Mouse (Mus musculus) induced T-regulatory cell, adult 2 months (primary cell): ENCODE results near the gene Dusp6.

Source experiments
- DNase-seq: peaks from one replicate; pipeline ENCODE4 v3.0.0-alpha.2; 2012; ENCODE audit warnings: low read depth

The Dusp6 gene

GRCm38 (mm10) chr10:99246797-99247508 is 16.1 kb upstream of the Dusp6 start:
- no peak for DNase-seq

DNA sequence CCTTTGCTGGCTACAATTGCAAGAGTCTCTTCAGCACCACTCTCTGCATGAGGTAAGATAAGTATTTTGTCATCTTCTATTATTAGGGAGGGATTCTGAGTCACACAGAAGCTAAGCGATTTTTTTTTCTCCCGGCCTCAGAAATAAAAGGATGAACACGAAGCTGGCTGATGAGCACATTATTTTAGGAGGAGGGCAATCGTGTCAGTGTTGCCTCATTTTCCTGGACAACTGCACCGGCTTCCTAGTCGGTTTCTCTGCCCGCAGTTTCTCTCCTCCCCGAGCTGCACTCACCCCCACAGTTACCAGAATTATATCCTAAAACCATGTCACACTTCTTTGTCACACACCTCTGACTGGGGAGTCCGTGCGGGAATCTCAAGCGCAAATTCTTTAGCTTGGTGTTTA is 12.2 kb upstream of the Dusp6 start:
- no peak for DNase-seq

DNA sequence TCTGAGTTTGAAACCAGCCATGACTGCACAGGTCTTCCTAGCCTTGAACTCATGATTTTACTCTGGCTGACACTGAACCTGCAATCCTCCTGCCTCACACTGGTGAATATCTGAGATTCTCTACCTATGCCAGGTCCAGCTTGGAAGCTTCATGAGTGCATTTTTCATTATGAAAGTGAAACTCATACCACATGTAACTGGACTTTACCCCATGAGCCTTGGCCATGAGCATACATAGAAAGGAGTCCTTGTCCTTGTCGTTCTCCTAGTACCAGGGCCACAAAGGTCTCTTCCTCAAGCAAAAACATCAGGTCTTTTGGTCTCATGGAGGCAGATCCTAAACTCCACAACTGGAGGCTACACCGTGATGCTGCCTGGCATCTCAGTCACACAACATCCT is 9.6 kb upstream of the Dusp6 start:
- no peak for DNase-seq

DNA sequence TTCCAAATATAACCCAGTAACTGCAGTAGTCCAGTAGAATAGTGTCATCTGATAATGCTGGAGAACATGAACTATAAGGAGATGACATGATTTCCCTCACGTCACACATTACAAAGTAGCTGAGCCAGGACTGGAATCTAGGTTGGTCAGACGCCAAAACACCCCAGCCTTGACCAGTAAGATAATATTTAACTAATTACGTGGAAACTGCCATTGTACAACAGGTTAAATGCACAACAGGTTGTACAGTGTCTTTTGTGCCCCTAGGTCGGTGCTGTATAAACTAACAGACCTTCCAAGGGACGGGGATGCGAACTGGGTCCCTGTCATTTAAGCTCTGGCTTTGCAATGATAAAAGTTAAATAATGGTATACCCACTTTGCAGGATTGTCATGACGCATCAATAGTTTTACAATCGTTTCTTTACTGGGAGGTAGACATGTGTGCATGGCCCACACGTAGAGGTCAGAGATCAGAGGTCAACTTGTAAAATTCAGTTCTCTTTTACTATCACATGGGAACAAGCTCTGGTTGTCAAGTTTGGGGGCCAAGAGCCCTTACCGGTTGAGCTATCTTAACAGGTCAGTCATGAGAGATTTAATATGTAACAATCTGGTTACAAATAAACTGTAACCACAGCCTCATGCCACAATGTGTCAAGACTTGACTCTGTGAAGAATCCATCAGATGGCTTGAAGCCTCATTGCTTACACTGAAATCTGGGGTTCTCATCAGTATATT is 7.0 kb upstream of the Dusp6 start:
- no peak for DNase-seq

DNA sequence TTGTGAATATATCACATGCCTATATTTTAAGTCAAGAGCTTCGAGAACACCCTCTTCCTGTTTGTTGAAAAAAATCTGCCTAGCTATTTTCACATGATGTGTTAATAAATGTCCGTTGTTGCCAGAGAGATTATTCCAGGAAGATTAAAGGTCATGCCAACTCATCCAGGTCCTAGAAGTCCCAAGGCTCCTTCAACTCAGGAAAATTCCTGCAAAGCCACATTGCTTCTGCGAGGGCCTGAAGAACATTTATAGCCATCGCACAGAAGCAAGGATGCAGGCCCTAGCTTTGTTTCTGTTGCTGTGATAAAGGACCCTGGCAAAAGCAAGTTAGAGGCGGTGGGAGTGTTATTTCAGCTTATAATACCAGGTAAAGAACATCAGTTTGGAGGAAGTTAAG is 5.5 kb upstream of the Dusp6 start:
- DNase-seq = peak; percentile 17

DNA sequence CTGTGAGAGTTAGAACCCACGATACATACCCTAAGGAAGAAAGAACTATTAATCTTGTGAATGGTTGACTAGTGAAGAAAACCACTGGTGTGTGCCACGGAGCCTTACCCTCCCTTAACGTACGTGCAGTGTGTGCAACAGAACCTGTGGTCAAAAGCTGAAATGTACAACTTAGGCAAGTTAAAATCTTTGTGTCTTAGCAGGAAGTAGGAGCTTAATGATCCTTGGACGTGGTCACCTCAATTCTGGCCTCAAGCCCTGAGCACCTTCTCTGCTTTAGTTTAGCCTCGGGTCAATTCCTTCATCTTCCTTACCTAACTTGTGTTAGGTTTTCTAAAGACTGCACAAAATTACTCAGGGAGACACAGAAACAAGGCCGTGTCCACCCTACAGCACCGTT is 3.2 kb upstream of the Dusp6 start:
- DNase-seq = peak; percentile 9

DNA sequence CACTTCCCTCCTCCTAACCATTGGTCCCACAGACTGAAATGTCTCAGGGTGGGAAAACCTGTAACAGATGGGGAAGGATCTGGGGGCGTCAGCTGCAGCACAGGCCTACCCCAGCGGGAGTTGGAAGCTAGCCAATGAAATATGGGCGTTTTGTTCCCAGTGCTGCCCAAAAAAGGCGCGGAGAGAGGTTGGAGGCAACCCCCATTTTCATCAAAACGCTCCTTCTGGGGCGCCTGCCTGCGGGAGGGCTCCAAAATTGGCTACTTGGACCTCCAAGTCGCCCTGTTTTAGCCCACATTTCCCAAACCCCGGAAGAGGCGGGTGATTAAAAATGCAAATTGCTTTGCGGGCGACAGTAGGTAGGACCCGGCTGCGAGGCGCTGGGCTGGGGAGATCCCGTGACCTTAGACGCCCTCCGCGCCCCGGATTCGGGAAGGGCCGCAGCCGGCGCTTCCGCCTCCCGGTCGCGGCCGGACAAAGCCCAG is 1.8 kb upstream of the Dusp6 start:
- DNase-seq = no peak

DNA sequence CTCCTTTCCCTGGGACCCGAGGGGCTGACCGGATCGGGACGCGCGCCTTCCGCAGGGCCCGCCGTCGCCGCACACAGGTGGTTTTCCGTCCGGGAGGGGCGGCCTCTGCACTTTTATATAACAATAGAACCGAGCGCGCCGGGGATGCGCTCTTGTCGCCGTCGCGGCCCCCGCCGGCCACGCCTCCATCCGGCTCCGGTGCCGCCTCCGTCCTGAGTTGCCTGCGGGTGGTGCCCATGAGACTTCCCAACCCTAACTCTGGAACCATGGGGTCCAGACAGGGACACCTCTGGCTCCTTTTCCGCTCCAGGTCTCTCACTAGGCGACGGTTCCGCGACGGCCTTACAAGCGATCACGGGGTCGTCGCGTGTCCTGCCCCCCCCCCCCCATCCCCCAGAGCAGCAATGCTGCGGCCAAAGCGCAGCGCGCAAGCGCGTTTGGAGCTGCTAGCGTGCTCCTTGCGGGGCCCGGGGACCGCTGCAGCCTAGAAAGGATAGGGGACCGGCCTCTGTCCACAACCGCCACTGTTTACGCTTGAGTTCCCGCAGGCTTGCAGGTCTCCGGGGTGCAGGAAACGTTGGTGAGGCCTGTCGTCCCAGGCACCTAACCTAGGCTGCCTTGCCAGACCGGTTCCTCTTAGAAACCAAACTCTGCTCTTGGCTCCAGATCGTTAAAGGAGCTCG is 1.3 kb upstream of the Dusp6 start:
- peak; percentile 93 for DNase-seq

DNA sequence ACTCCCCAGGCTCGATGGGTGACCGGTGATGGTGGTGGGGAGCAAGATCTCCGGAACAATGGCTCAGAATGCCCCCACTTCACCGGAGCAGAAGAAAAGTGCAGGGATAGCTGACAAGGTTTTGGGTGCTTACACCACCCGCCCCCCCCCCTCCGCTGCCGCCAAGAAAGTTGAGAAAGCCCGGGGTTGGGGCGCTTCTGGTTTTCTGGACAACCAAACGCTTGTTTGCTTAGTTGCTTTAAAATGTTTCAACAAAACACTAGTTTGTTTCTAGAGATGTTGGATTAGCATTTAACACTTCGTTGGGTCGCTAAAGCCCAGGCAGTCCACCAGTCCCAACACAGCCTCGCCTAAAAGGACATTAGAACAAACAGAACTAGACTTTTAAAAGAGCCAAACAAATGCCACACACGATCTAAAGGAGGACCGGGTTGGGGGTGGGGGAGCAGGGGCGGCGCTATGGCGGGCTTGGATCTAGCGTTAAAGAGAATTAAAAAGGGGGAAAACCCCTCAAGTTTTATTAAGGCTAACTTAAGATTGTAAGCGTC is 638 bp upstream of the Dusp6 start:
- no peak for DNase-seq

GRCm38 (mm10) chr10:99263419-99264221 is 589 bp downstream of the Dusp6 start:
- DNase-seq = peak; percentile 69

DNA sequence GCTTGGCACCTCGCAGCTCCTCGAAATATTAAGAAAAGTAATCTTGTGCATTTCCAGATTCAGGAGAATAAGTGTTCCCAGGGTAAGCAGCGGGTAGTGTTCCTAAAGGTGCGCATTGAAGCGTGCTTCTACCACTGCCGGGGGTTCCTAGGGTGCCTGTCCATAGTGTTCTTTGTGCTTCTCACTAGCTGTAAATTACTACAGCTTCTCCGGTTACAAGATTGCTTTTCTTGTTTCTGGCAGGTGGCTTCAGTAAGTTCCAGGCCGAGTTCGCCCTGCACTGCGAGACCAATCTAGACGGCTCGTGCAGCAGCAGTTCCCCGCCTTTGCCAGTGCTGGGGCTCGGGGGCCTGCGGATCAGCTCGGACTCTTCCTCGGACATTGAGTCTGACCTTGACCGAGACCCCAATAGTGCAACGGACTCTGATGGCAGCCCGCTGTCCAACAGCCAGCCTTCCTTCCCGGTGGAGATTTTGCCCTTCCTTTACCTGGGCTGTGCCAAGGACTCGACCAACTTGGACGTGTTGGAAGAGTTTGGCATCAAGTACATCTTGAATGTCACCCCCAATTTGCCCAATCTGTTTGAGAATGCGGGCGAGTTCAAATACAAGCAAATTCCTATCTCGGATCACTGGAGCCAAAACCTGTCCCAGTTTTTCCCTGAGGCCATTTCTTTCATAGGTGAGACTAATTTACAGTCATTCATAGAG is 1.4 kb downstream of the Dusp6 start:
- DNase-seq = peak; percentile 41

DNA sequence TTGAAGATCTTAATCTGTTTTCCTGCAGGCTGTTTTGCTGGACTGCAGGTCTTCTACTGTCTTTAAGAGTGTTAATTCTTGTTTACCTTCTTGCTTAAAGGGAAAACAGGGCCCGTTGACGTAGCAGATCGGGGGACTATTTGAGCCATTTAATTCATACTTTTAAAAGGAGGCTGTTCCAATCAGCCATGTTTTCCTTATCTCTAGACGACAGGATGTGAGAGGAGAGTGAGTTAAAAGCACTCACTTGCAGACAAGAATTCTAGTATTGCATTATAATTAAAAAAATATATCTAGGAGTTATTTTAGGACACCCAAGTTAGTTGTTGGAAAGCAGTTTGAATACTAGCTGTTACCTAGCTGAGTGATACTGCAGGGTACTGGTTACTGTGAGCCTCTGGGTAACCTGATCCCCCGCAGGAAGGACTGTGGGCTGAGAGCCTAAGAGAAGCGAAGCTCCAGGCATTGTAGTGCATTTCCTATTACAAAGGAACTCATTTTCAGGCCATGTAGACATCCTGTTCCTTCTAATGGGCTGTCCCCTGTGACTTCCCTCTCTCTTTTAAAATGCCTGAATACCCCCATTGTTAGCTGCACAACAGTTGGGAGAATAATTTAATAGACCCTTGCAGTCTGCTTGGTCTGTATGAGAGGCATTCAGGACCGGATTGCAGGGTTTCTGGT is 2.1 kb downstream of the Dusp6 start:
- peak; percentile 51 for DNase-seq

DNA sequence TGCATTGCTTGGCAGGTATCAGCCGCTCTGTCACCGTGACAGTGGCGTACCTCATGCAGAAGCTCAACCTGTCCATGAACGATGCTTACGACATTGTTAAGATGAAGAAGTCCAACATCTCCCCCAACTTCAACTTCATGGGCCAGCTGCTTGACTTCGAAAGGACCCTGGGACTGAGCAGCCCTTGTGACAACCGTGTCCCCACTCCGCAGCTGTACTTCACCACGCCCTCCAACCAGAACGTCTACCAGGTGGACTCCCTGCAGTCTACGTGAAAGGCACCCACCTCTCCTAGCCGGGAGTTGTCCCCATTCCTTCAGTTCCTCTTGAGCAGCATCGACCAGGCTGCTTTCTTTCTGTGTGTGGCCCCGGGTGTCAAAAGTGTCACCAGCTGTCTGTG is 3.0 kb downstream of the Dusp6 start:
- no peak for DNase-seq

DNA sequence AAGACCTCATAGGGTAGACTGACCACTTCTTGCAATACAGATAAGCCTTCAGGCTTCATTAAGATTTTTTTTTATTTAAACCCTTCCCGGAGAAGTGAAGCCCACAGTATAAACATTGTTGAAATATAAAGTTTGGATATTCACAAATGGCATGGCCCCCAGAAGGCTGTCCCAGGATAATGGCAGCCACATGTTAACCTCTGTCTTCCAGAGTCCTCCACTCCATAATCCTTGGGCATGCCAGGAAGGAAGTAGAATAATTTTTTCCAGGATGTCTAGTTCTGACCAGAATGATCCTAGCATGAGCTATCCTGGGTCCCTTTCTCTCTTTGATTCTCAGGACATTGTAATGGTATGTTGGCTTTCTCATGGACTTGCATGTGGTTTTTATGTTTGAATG is 4.6 kb downstream of the Dusp6 start:
- DNase-seq = no peak

GRCm38 (mm10) chr10:99268421-99269300 is 5.6 kb downstream of the Dusp6 start:
- peak; percentile 76 for DNase-seq

- DNase-seq = no peak
Observed at GRCm38 (mm10) chr10:99269301-99269701, 6.3 kb downstream of the Dusp6 start.

GRCm38 (mm10) chr10:99269704-99270103 is 6.7 kb downstream of the Dusp6 start:
- no peak for DNase-seq

DNA sequence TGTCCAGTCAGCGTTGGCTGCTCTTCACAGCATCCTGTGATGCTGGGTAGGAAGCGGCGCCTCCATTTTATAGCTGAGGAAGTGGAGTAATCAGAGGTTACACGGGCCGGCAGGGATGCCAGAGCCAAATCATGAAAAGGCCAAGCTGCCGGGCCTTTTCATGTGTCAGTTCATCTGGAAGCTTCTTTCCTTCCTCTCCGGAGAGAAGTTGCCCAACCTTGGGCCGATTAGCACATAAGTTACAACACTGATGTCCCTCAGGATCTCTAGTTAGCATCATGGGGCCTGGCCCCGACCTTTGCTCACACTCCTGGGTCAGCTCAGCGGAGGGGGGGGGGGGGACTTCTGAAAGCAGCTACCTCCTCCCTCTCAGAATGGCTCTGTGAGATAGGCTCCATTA is 7.4 kb downstream of the Dusp6 start:
- DNase-seq = no peak

- DNase-seq = no peak
Observed at GRCm38 (mm10) chr10:99271016-99271415, 8.0 kb downstream of the Dusp6 start.

DNA sequence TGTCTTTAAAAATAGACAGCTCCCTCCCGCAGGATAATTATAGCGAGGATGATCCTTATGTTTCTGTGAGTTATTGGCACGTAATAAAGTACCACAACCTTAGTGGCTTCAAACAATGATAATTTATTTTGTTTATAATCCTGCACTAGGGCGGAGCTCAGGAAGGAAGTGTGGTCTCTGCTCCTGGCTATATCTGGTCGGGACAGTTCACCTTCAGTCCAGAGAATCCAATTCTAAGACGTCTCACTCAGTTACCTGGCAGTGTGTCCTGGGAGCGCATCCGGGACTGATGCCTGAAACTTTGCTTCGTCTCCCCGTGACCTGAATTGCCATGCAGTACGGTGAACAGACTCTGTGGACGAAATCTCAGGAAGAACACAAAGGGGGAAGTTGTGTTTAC is 10.0 kb downstream of the Dusp6 start:
- DNase-seq = no peak
